Mouse (Mus musculus) hindbrain, embryonic 10.5 days (tissue): ENCODE results near the gene Macf1. TPM values are rescaled to one million over a fixed set of nuclear protein-coding genes. Genes with fewer than 3 reads are reported as not detected.
"Not testable (repeated sequence)": the region's sequence is repeated elsewhere in the genome, so short reads cannot be mapped to it uniquely, and the experiment has no call there.

ENCODE experiments used
- DNase-seq: peaks from one replicate; pipeline ENCODE4 v3.0.0-alpha.2; 2017; ENCODE audit warnings: low spot score
- H3K27ac ChIP-seq: fragments of 300-500 bp; sonication (generic); 2 replicates; pipeline ENCODE4 v1.5.1; 2016; ENCODE audit warnings: mild to moderate bottlenecking, moderate library complexity
- H3K27me3 ChIP-seq: fragments of 300-500 bp; sonication (generic); 2 replicates; pipeline ENCODE4 v1.6.1; 2016; ENCODE audit warnings: mild to moderate bottlenecking; ENCODE audit not compliant: poor library complexity, insufficient read depth, severe bottlenecking
- H3K36me3 ChIP-seq: fragments of 300-500 bp; sonication (generic); 2 replicates; pipeline ENCODE4 v1.6.1; 2016; ENCODE audit warnings: mild to moderate bottlenecking, moderate library complexity
- H3K4me1 ChIP-seq: fragments of 300-500 bp; sonication (generic); replicated peaks from 2 replicates; pipeline ENCODE4 v1.6.1; 2016; ENCODE audit warnings: mild to moderate bottlenecking
- H3K4me3 ChIP-seq: fragments of 300-500 bp; sonication (generic); 2 replicates; pipeline ENCODE4 v1.5.1; 2016; ENCODE audit warnings: mild to moderate bottlenecking, moderate library complexity
- H3K9me3 ChIP-seq: fragments of 300-500 bp; sonication (generic); 2 replicates; pipeline ENCODE4 v1.6.1; 2016; ENCODE audit warnings: mild to moderate bottlenecking, moderate library complexity
- WGBS: fragments of 180-500 bp; shearing (Covaris S2); methylation state at CpG from one replicate; pipeline ENCODE4 v1.1.7; 2016; 5-methylcytosine and 5-hydroxymethylcytosine counted together
- polyA plus RNA-seq: library from polyadenylated mRNA; unstranded; fragments of >200 nt; fragmentation: Nextera tagmentation; extraction: Ambion mirVana; gene quantifications from 2 replicates; pipeline ENCODE4 v1.2.1, GENCODE M21; 2016

Gene Macf1
- polyA plus RNA-seq, 1 experiment from 2014 or later, result 36.5 TPM

GRCm38 (mm10) chr4:123343471-123343789 is 340.7 kb downstream of the Macf1 start:
- 9% methylated on average over 6 of the region's 6 CpGs for WGBS
- peaks cover 56% of the 10 kb centered on the region for H3K27me3 ChIP-seq
- H3K36me3 ChIP-seq, result peaks cover 13% of the 10 kb centered on the region
- DNase-seq, result no peak
- peak overlapping the region; percentile 66 for H3K4me3 ChIP-seq
- H3K4me1 ChIP-seq, result peaks cover 17% of the 10 kb centered on the region
- no peaks in the 10 kb centered on the region for H3K9me3 ChIP-seq
- no peak overlapping the region for H3K27ac ChIP-seq

- Histone ChIP-seq H3K27ac (no peak within 1 kb of the TSS), H3K27me3 (peaks cover 56% of the 10 kb centered on the region), H3K9me3 (no peaks in the 10 kb centered on the region), H3K36me3 (peaks cover 7% of the 10 kb centered on the region), H3K4me1 (peaks cover 17% of the 10 kb centered on the region), H3K4me3 (peak within 1 kb of the TSS; percentile 66)
- peak; percentile 85 for DNase-seq
- WGBS, result under 1% methylated on average over 65 of the region's 65 CpGs
Measured at GRCm38 (mm10) chr4:123342642-123343470, 341.3 kb downstream of the Macf1 start, which contains the start of gene Bmp8a. Gene Bmp8a, minus strand, starts transcription at chr4:123343252.

- no peak for DNase-seq
- H3K27ac ChIP-seq, result no peak overlapping the region
- H3K27me3 ChIP-seq, result peaks cover 56% of the 10 kb centered on the region
- H3K36me3 ChIP-seq, result peaks cover under 1% of the 10 kb centered on the region; the same call in 1 of the 2 replicates
- H3K9me3 ChIP-seq, result no peaks in the 10 kb centered on the region
- 2% methylated on average over 43 of the region's 43 CpGs for WGBS
- H3K4me1 ChIP-seq, result peaks cover 17% of the 10 kb centered on the region
- H3K4me3 ChIP-seq, result peak overlapping the region; percentile 66
Measured at GRCm38 (mm10) chr4:123342091-123342641, 342.0 kb downstream of the Macf1 start.

- Histone ChIP-seq H3K9me3 (no peaks in the 10 kb centered on the region), H3K27me3 (peaks cover 55% of the 10 kb centered on the region), H3K4me3 (no peak overlapping the region), H3K36me3 (no peaks in the 10 kb centered on the region), H3K4me1 (peaks cover 17% of the 10 kb centered on the region), H3K27ac (no peak overlapping the region)
- no peak for DNase-seq
- 69% methylated on average over 5 of the region's 5 CpGs for WGBS
Measured at GRCm38 (mm10) chr4:123340232-123340631, 343.9 kb downstream of the Macf1 start.

GRCm38 (mm10) chr4:123337693-123338092 is 346.5 kb downstream of the Macf1 start:
- 83% methylated on average over 4 of the region's 4 CpGs for WGBS
- no peak overlapping the region for H3K4me3 ChIP-seq
- no peak for DNase-seq

GRCm38 (mm10) chr4:123335796-123336585 is 348.2 kb downstream of the Macf1 start:
- no peaks in the 10 kb centered on the region for H3K4me1 ChIP-seq
- H3K27me3 ChIP-seq, result peaks cover 13% of the 10 kb centered on the region
- 0 out of 2 replicates have a peak, but pooled peaks cover 2% of the 10 kb centered on the region for H3K9me3 ChIP-seq
- no peaks in the 10 kb centered on the region for H3K36me3 ChIP-seq
- 62% methylated on average over 14 of the region's 14 CpGs for WGBS
- no peak overlapping the region for H3K27ac ChIP-seq
- no peak overlapping the region for H3K4me3 ChIP-seq
- no peak for DNase-seq

More at GRCm38 (mm10) chr4:123337693-123338092, 346.5 kb downstream of the Macf1 start:
- 0 out of 2 replicates have a peak, but pooled peaks cover 2% of the 10 kb centered on the region for H3K9me3 ChIP-seq
- peaks cover 30% of the 10 kb centered on the region for H3K27me3 ChIP-seq
- no peak overlapping the region for H3K27ac ChIP-seq
- peaks cover 9% of the 10 kb centered on the region for H3K4me1 ChIP-seq
- no peaks in the 10 kb centered on the region for H3K36me3 ChIP-seq

GRCm38 (mm10) chr4:123335244-123335643 is 348.9 kb downstream of the Macf1 start:
- not testable (repeated sequence) for H3K9me3 ChIP-seq, DNase-seq, H3K4me3 ChIP-seq, H3K4me1 ChIP-seq, H3K27me3 ChIP-seq, H3K36me3 ChIP-seq, H3K27ac ChIP-seq
- 82% methylated on average over 10 of the region's 10 CpGs for WGBS

- H3K4me3 ChIP-seq, result no peak overlapping the region
- no peaks in the 10 kb centered on the region for H3K36me3 ChIP-seq
- 0 out of 2 replicates have a peak, but pooled peaks cover 2% of the 10 kb centered on the region for H3K9me3 ChIP-seq
- H3K4me1 ChIP-seq, result no peaks in the 10 kb centered on the region
- H3K27ac ChIP-seq, result no peak overlapping the region
- H3K27me3 ChIP-seq, result no peaks in the 10 kb centered on the region; the same call in 1 of the 2 replicates
- 78% methylated on average over 3 of the region's 3 CpGs for WGBS
- DNase-seq, result no peak
Measured at GRCm38 (mm10) chr4:123334177-123334576, 350.0 kb downstream of the Macf1 start.

GRCm38 (mm10) chr4:123333151-123333550 is 351.0 kb downstream of the Macf1 start:
- H3K27me3 ChIP-seq, result no peaks in the 10 kb centered on the region
- H3K4me3 ChIP-seq, result no peak overlapping the region
- WGBS, result 89% methylated on average over 4 of the region's 4 CpGs
- H3K36me3 ChIP-seq, result no peaks in the 10 kb centered on the region
- H3K4me1 ChIP-seq, result no peaks in the 10 kb centered on the region
- no peak overlapping the region for H3K27ac ChIP-seq
- H3K9me3 ChIP-seq, result 0 out of 2 replicates have a peak, but pooled peaks cover 2% of the 10 kb centered on the region
- no peak for DNase-seq

GRCm38 (mm10) chr4:123331961-123332360 is 352.2 kb downstream of the Macf1 start:
- not testable (repeated sequence) for H3K27me3 ChIP-seq, H3K36me3 ChIP-seq, H3K4me3 ChIP-seq, H3K27ac ChIP-seq, DNase-seq, H3K9me3 ChIP-seq, H3K4me1 ChIP-seq
- 83% methylated on average over 1 of the region's 1 CpGs for WGBS

GRCm38 (mm10) chr4:123331326-123331725 is 352.8 kb downstream of the Macf1 start:
- Histone ChIP-seq H3K4me3 (no peak overlapping the region), H3K27ac (no peak overlapping the region), H3K27me3 (peaks cover 3% of the 10 kb centered on the region; the same call in 1 of the 2 replicates), H3K4me1 (peaks cover 3% of the 10 kb centered on the region; the same call in 1 of the 2 replicates), H3K36me3 (no peaks in the 10 kb centered on the region), H3K9me3 (0 out of 2 replicates have a peak, but pooled peaks cover 2% of the 10 kb centered on the region)
- WGBS, result 65% methylated on average over 5 of the region's 5 CpGs
- DNase-seq, result no peak

- DNase-seq, result no peak
- Histone ChIP-seq H3K4me1 (peaks cover 3% of the 10 kb centered on the region; the same call in 1 of the 2 replicates), H3K4me3 (no peak overlapping the region), H3K36me3 (no peaks in the 10 kb centered on the region), H3K9me3 (0 out of 2 replicates have a peak, but pooled peaks cover 2% of the 10 kb centered on the region), H3K27ac (no peak overlapping the region), H3K27me3 (peaks cover 16% of the 10 kb centered on the region)
- WGBS, result 72% methylated on average over 6 of the region's 6 CpGs
Measured at GRCm38 (mm10) chr4:123328946-123329345, 355.2 kb downstream of the Macf1 start.
